In genomic region chr11:98907437-98908173, GRCm38 (mm10) we compare ENCODE assay signal across 8 mouse cellular contexts. TPM values are rescaled to one million over a fixed set of nuclear protein-coding genes. Genes with fewer than 3 reads are reported as not detected.
A peak's percentile ranks its signal among the peaks of the same experiment; 100 is the strongest.
DNase-seq lines count a peak whose midpoint lies in the region; ATAC-seq lines count a peak whose summit lies in the region.

Cdc6 (plus strand) TSS chr11:98907801.

- H3K36me3 ChIP-seq in hindbrain, embryonic 15.5 days = no peaks in the 10 kb centered on the region

- H3K27ac ChIP-seq in hindbrain, embryonic 15.5 days (replicated peaks) = peak within 1 kb of the TSS; percentile 44; the same call in 1 of the 2 replicates

- peak within 1 kb of the TSS; percentile 80 for H3K4me2 ChIP-seq in hindbrain, embryonic 15.5 days

- WGBS in hindbrain, embryonic 15.5 days = under 1% methylated on average over 49 of the region's 49 CpGs

- ATAC-seq in hindbrain, embryonic 15.5 days (ENCODE audit: low FRiP score, low read depth) = peak; percentile 97

- H3K4me1 ChIP-seq in hindbrain, embryonic 15.5 days (replicated peaks) = peaks cover 10% of the 10 kb centered on the region

- no peaks in the 10 kb centered on the region for H3K9me3 ChIP-seq in hindbrain, embryonic 15.5 days

- H3K4me3 ChIP-seq in hindbrain, embryonic 15.5 days = peak within 1 kb of the TSS; percentile 39

- peak; percentile 93 for DNase-seq in T-cell, adult 2 months (ENCODE audit: low spot score)
- peak; percentile 87 to 91 for DNase-seq in cerebellum, postnatal 36 days
- peak; percentile 90 to 94 for DNase-seq in frontal cortex, postnatal 36 days (ENCODE audit: low spot score in 2 of 2)
- DNase-seq in left cerebral cortex, adult 11 months (ENCODE audit: low spot score) = peak; percentile 91
- DNase-seq in lung, postnatal 4 days = peak; percentile 97 to 99
- DNase-seq in retina, postnatal 7 days (ENCODE audit: low read depth, low spot score) = peak; percentile 92
- DNase-seq in urinary bladder, adult 2 months (ENCODE audit: low spot score) = peak; percentile 72

- H3K9ac ChIP-seq in hindbrain, embryonic 15.5 days = no peak within 1 kb of the TSS

- no peaks in the 10 kb centered on the region for H3K27me3 ChIP-seq in hindbrain, embryonic 15.5 days

RNA-seq across cellular contexts. Expression of gene Cdc6, which starts in this region (rescaled TPM):
- 5.5 and 6.0 TPM in 2 replicates for polyA plus RNA-seq in hindbrain, embryonic 15.5 days (2015; fragmentation: Nextera tagmentation; extraction: Ambion mirVana)
- 2.7 and 3.8 TPM in 2 replicates for polyA plus RNA-seq in urinary bladder, adult 2 months (2012; rRNA removed)

Comparison
In these comparisons a context has a peak if more than half of its experiments do, and no peak if none do; other contexts are left out.
1. Peak in every context shown above with its lines: DNase-seq, ATAC-seq, H3K4me3 ChIP-seq and H3K27ac ChIP-seq.